Mouse (Mus musculus) kidney, postnatal 14 days (tissue): ENCODE results near the gene Micu1.
"Not testable (repeated sequence)": the region's sequence is repeated elsewhere in the genome, so short reads cannot be mapped to it uniquely, and the experiment has no call there.

Source experiments
- DNase-seq: peaks from one replicate; pipeline ENCODE4 v3.0.0; 2022; ENCODE audit warnings: mixed read lengths

The Micu1 gene

GRCm38 (mm10) chr10:59861201-59861600 lies 158.9 kb downstream of the Micu1 start:
- no peak for DNase-seq

DNA sequence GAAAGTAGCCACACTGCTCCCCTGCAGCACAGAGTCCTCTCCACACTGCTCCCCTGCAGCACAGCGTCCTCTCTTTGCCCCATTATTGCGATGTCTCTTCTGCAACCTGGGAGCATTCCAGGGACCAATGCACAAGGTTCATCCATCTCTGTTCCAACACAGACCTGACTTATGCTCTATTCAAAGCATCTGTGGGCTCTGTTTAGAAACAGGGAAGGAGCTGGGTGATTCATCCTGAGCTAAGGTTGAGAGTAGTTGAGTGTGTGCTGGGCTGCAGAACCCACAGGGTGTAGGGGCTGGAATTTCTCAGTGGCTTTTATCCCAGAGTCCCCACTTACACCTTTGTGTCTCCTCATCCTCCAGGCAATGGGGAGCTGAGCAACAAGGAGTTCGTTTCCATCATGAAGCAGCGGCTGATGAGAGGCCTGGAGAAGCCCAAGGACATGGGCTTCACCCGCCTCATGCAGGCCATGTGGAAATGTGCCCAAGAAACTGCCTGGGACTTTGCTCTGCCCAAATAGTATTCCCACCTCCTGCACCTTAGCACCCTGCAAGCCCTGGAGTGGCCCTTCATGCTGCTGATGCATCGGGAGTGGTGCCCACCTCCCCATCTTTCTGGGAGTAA lies 160.7 kb downstream of the Micu1 start:
- no peak for DNase-seq

DNA sequence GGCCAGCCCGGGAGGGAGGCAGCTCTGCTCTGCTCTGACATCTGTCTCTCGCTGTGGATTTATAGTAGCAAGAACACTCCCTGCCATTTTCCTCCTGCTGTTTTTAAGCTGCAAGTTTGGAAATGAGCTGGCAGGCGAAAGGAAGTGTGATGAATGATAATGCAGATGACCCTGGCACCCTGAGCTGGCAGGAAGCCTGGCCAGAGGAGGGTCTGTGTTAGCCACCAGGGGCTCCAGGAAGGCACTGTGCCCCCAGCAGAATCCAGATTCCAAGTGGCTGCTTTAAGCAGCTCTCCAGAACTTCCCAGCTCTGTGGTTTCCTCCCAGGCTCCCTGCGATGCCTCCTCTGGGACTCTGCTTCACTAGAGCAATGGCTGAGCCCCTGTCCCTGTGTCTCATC lies 161.3 kb downstream of the Micu1 start:
- DNase-seq, result peak; percentile 33

DNA sequence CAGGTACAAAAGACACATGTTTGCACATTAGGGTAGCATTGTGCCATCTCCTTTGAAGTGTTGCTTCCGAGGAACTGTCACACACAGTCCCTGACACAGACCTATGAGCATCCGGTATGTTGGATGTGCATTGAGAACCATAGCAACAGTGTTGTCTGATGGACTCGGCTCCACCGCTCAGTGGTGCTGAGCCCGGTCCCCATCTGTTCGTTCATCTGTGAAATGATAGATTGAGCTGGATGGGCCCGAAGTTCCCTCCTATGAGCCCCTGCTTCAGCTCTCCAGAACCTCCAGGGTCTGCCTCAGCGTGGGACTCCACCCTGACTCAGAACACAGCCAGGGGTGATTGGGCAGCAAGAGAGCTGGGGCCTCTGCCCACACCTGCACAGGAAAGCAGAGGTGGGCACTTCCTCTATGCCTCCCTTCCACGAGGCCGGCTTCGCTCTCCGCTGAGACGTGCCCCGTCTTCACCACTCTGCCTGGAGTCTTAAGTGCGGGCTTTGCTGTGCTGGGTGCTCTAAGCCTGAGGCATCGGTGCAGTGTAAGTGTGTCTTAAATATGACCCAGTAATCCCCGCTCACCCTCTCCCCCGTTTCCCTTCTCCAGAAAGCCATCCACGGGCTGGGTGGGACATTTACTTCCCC lies 162.1 kb downstream of the Micu1 start:
- no peak for DNase-seq

DNA sequence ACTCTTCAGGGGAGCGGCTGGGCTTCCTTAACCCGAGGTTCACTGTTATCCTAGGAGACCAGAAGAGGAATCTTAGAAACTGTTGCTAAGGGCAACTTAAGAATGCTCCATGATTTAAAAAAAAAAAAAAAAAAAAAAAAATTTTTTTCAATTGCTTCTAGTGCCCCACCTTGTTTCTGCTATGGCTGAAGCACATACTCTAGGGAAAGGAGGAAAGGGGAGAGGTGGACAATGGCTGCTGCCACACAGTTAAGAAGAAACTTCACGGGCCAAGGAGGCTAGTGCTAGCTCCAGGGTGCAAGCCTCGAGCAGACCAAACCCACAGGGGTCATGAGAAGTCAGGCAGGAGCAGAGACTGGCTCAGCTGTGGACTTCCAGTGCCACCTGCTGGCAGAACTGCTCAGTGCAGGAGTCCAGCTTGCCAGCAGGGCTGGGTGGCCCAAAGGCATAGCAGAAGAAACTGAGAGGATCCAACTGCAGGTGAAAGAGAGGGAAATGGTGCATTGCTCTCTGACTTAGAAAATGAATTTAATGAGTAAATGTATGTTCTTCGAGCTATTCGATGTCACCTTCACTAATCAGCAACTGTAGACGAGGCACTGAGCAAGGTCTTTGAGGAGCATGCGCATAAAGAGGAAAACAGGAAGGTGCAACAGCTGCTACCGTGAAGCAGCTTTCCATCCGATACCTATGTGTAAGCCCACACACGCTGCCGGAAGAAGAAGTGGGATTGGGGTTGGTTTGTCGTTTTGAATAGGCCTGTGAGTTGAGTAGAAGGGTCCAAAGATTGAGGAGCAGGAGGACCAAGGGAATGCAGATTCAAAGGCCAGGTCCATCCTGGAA lies 162.8 kb downstream of the Micu1 start:
- DNase-seq, result peak; percentile 89

DNA sequence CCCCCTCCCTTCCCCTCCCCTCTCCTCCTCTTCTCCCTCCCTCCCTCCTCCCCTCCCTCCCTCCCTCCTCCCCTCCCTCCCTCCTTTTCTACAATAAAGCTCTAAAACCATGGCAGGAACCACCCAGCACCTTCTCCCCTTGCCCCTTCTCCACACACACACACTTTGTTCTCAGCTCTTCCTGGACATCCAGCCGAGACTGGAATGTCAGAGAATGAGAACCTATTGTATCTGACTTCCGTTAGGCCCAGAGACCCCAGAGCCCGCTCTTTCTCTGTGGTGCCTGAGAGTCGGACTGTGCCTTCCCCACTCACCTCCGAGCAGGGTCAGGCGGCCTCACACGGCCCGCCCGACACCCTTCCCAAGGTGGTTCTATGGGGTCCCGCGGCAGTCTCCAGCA lies 166.0 kb downstream of the Micu1 start:
- DNase-seq, result no peak

DNA sequence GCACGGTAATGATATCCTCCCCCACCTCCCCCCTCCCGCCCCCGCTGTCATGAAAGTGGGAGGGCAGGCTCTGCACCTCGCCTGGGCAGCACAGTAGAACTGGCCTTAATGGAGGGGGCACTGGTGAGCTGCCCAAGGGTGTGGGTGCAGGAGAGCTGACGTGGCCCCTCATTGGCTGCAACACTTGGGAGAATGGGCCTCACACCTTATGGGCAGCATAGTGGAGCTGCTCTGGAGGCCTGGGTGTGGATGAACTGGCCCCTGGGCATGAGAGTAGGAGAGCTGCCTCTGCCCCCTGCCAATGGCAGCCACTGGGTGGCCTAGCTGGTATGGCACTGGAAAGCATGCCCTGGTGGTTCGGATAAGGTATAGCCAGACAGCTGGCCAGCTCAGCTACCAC lies 167.8 kb downstream of the Micu1 start:
- DNase-seq, result no peak

- DNase-seq, result not testable (repeated sequence)
These were observed 170.4 kb downstream of the Micu1 start for GRCm38 (mm10) chr10:59872651-59873050.

GRCm38 (mm10) chr10:59873206-59873605 lies 170.9 kb downstream of the Micu1 start:
- no peak for DNase-seq

DNA sequence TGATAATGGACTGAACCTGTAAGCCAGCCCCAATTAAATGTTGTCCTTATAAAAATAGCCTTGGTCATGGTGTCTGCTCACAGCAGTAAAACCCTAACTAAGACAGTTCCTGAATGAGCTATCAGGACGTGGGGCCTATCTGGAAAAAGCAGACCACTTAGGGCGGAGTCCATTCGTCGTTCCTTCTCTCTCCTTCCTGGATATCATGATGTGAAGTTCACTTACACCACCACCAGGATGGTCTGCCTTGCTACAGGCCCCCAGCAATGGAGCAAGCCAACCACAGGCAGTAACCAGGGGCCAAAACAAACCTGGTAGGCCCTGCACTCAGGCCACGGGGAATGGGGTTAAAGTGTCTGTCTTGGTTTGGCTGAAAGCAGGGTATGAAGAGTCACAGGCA lies 171.3 kb downstream of the Micu1 start:
- DNase-seq, result no peak

- no peak for DNase-seq
These were observed 173.1 kb downstream of the Micu1 start for GRCm38 (mm10) chr10:59875396-59875795.

DNA sequence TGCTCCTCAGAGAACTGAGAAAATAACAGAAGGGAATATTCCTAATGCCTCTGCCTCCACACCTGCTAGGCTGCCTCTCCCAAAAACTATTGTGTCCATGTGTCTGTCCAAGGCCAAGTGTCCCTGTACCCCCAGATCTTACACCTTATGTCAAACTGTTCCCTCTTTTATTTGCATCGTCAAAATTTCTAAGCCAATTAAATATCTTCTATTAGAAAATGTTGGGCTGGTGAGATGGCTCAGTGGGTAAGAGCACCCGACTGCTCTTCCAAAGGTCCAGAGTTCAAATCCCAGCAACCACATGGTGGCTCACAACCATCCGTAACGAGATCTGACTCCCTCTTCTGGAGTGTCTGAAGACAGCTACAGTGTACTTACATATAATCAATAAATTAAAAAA lies 174.4 kb downstream of the Micu1 start:
- DNase-seq, result not testable (repeated sequence)

GRCm38 (mm10) chr10:59877421-59878117 lies 175.3 kb downstream of the Micu1 start:
- no peak for DNase-seq

DNA sequence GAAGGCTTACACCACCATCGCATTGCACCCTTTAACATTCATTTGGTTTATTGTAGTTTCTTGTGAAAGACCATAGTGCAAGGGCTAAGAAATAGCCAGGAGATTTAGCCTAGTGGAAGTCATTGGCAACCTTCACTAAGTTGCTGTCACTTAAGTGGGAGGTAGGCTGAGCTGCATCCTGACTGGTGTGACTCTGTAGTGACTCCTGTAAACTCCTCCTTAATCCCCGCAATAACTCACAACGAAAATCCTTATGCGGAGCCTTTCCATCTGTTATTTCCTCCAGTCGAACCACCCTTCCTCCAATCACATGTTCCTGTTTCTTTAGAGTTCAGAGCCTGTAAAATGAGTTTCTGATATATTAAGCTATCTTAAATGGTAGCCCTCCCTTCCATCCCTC lies 176.5 kb downstream of the Micu1 start:
- no peak for DNase-seq

GRCm38 (mm10) chr10:59879255-59880028 lies 177.2 kb downstream of the Micu1 start, which contains the start of gene Dnajb12:
Dnajb12 (plus strand) TSS chr10:59879556.
- peak; percentile 96 for DNase-seq

DNA sequence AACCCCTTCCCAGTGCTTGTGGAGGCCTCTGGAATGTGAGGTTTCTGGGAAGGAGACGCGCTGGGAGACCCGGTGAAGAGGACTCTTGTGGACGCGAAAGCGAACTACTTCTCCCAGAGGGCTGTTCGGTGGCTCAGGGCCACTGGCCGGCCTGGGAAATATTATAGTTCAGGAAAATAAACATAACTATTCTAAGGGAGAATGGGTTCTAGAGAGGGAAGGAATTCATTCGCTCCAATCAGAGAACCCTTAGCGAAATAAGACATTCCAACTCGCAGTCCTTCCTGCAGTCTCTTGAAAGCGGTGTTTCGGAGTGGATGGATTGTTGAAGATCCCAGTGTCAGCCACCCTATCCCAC lies 177.7 kb downstream of the Micu1 start:
- DNase-seq, result no peak

- DNase-seq, result peak; percentile 60
These were observed 178.6 kb downstream of the Micu1 start for GRCm38 (mm10) chr10:59880837-59881236.

GRCm38 (mm10) chr10:59884327-59885173 lies 182.3 kb downstream of the Micu1 start:
- peak; percentile 67 for DNase-seq

DNA sequence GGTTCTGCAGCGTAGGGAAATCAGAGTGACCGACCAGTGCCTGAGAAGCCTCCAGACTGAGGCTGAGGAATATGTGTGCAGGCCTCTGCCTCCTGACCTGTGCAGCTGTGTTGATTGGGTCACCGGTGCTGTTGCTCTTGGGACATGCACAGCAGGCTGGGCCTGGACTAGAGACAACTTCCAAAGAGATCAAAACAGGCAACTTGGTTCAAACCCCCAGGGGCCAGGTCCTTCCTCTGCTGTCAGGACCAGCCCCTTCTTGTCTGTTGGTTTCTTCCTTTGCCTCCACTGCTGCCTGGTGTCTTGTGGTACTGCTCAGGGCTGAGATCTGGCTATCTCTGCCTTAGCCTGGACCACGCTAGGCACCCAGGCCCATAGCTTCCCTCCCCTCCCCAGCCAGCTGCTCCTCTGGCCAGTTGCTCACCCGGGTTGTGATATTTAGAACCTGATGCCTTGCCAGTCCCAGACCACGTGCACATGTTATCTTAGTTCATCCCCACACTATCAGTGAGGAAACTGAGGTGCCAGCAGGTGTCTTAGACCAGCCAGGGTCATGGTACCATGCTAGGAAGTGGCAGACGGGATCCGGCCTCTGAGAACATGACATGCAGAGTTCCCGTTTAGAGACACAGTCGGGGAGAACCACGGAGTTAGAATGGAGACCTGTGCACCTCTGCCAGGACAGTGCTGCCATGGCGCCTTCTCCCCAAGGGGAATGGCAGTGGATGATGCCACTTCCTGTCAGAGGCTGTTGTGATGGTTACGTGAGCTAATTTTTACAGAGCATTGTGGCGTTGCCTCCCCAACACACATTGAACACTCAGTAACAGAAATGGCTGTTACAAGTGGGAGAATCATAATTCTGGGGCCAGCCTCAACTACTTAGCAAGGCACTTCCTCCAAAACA lies 183.2 kb downstream of the Micu1 start:
- no peak for DNase-seq

GRCm38 (mm10) chr10:59886081-59886466 lies 183.8 kb downstream of the Micu1 start:
- no peak for DNase-seq
